Mouse (Mus musculus): ENCODE measurements at regions not wholly inside any gene's neighbourhood (a gene's known extent, or its start where the extent isn't known, plus 50 kb on each side); places are given as distances from the start of the nearest gene placed in this dataset.

DNA sequence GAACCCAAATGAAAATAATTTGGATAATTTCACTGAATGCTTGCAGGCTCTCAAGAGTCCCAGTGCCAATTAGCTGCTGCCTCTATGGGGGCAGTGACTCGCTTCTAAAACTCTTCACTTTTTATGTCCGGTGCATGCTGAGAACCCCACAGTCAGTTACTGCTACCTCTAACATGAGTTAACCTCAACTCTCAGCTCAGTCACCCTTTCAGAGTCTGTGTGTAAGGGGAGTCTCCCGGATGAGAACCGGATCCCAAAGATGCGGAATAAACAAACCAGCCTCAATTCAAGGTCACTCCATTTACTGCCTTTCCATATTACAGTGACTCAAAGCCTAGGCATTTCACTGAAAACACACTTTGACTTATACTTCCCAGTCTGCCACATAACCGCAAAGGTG lies 357.9 kb downstream of the Phf3 start:
- no peaks in the 10 kb centered on the region for H3K36me3 ChIP-seq
- no peaks in the 10 kb centered on the region for H3K27me3 ChIP-seq (ENCODE audit: low read depth, poor library complexity, severe bottlenecking)
- H3K4me3 ChIP-seq, result no peak overlapping the region
- 94% methylated on average over 6 of the region's 6 CpGs for WGBS
- no peaks in the 10 kb centered on the region for H3K9me3 ChIP-seq (replicated peaks)
- no peak overlapping the region for H3K27ac ChIP-seq
- H3K4me1 ChIP-seq, result no peaks in the 10 kb centered on the region
- DNase-seq (ENCODE audit: low spot score), result no peak

- Histone ChIP-seq H3K27ac (no peak overlapping the region), H3K4me1 (no peaks in the 10 kb centered on the region), H3K27me3 (ENCODE audit: low read depth, poor library complexity, severe bottlenecking) (no peaks in the 10 kb centered on the region), H3K9me3 (replicated peaks) (no peaks in the 10 kb centered on the region), H3K36me3 (no peaks in the 10 kb centered on the region), H3K4me3 (no peak overlapping the region)
- WGBS, result 40% methylated on average over 1 of the region's 1 CpGs
- no peak for DNase-seq (ENCODE audit: low spot score)
These were observed 370.5 kb downstream of the Phf3 start for GRCm38 (mm10) chr1:30503224-30503623.

DNA sequence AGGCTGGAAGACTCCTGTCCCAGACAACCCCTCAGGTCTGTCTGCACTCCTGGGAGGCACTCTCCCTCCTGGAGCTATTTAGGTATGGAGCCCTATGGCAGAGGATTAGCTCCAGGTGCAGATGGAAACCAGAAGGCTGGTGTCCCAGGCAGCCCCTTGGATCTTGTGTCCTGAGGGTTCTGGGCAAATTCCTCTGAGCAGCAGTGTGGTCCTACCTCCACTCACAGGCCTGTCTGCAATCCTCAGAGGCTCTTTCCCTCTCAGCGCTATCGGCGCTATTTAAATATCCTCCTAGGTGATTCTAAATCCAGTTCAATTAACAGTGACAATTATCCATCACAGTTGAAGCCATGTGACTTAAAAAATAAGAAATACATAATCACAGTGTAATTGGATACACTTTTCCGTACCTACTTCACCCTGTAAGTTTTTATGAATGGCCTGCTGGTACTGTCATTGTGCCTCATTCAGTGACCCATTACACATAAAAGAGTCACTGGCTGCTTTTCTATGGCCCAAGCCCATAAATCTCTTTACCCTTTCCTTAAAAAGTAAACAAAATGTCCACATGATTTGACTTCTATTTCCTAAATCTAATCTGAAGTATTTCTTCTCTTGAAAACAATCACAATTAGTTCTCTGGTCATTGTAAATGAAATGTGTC lies 413.3 kb downstream of the Phf3 start:
- no peak overlapping the region for H3K4me3 ChIP-seq
- no peak for DNase-seq (ENCODE audit: low spot score)
- no peaks in the 10 kb centered on the region for H3K4me1 ChIP-seq
- no peaks in the 10 kb centered on the region for H3K36me3 ChIP-seq
- 83% methylated on average over 4 of the region's 4 CpGs for WGBS
- no peak overlapping the region for H3K27ac ChIP-seq
- no peaks in the 10 kb centered on the region for H3K9me3 ChIP-seq (replicated peaks)
- no peaks in the 10 kb centered on the region for H3K27me3 ChIP-seq (ENCODE audit: low read depth, poor library complexity, severe bottlenecking)

DNA sequence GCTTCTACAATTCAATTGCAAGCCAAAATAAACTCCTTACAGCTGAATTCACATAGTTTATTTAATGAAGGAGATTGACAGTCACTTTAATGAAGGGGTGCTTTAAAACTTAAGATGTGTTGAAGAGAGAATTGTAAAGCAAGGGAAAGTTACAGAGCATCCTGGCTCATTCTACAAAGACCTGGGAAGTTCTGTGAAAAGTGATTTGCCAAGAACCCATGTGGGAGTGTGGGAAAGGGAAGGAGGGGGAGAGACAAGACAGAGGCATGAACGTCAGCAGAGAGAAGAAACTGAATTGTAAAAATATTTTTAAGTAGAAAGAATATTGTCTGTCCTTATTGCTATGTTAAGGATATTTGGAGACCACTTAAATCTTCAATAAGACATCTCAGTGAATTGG lies 435.8 kb downstream of the Phf3 start:
- Histone ChIP-seq H3K4me3 (no peak overlapping the region), H3K4me1 (no peaks in the 10 kb centered on the region), H3K9me3 (replicated peaks) (no peaks in the 10 kb centered on the region), H3K27ac (no peak overlapping the region), H3K27me3 (ENCODE audit: low read depth, poor library complexity, severe bottlenecking) (no peaks in the 10 kb centered on the region), H3K36me3 (no peaks in the 10 kb centered on the region)
- DNase-seq (ENCODE audit: low spot score), result no peak
- WGBS, result 57% methylated on average over 1 of the region's 1 CpGs

DNA sequence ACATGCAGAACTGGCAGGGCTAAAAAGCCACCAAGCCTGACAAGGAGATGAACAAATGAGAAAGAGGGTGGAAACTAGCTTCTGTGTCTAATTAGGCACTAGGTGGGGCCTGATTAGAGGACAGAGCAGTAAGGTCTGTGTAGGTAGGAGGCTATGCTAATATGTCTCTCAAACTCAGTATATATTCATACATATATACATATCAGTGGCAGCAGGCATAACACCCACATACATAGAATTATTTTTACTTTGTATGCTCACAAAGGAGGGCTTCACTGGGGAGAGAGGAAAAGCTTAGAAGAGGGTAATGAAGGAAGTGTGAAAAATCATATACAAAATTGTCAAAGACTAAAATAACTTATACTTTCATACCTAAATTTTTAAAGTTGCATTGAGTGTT lies 457.1 kb downstream of the Phf3 start:
- no peaks in the 10 kb centered on the region for H3K9me3 ChIP-seq (replicated peaks)
- no peaks in the 10 kb centered on the region for H3K4me1 ChIP-seq
- no peaks in the 10 kb centered on the region for H3K36me3 ChIP-seq
- H3K27me3 ChIP-seq (ENCODE audit: low read depth, poor library complexity, severe bottlenecking), result no peaks in the 10 kb centered on the region
- no peak for DNase-seq (ENCODE audit: low spot score)
- no peak overlapping the region for H3K4me3 ChIP-seq
- H3K27ac ChIP-seq, result no peak overlapping the region

- Histone ChIP-seq H3K9me3 (replicated peaks) (no peaks in the 10 kb centered on the region), H3K4me3 (no peak overlapping the region)
- WGBS, result 3% methylated on average over 2 of the region's 2 CpGs
These were observed 458.8 kb downstream of the Phf3 start for GRCm38 (mm10) chr1:30414881-30415439.

More at GRCm38 (mm10) chr1:30414881-30415439, 458.8 kb downstream of the Phf3 start:
- no peaks in the 10 kb centered on the region for H3K4me1 ChIP-seq
- DNase-seq (ENCODE audit: low spot score), result no peak
- no peak overlapping the region for H3K27ac ChIP-seq
- no peaks in the 10 kb centered on the region for H3K27me3 ChIP-seq (ENCODE audit: low read depth, poor library complexity, severe bottlenecking)
- no peaks in the 10 kb centered on the region for H3K36me3 ChIP-seq
